Mouse (Mus musculus) adrenal gland, adult 18-20 months (tissue): ENCODE measurements around the gene Rbbp5. TPM values are rescaled to one million over a fixed set of nuclear protein-coding genes. Genes with fewer than 3 reads are reported as not detected.

ENCODE experiments used
- DNase-seq, 2 experiments: peaks; one replicate each; pipeline ENCODE4 v3.0.0; 2021 to 2022; ENCODE audit warnings: low spot score in 2 of 2
- total RNA-seq, 2 experiments: library from RNA; stranded (reverse); gene quantifications; 1 replicate in 1 of 2; 2 replicates in 1 of 2; pipeline ENCODE4 v1.2.3; 2021

The Rbbp5 gene
- total RNA-seq, 2 experiments from 2014 or later = 34.6 to 37.8 TPM

- no peak for DNase-seq
Measured at GRCm38 (mm10) chr1:132537736-132538135, 60.6 kb downstream of the Rbbp5 start.

- no peak for DNase-seq
Measured at GRCm38 (mm10) chr1:132540701-132541100, 63.5 kb downstream of the Rbbp5 start.

DNA sequence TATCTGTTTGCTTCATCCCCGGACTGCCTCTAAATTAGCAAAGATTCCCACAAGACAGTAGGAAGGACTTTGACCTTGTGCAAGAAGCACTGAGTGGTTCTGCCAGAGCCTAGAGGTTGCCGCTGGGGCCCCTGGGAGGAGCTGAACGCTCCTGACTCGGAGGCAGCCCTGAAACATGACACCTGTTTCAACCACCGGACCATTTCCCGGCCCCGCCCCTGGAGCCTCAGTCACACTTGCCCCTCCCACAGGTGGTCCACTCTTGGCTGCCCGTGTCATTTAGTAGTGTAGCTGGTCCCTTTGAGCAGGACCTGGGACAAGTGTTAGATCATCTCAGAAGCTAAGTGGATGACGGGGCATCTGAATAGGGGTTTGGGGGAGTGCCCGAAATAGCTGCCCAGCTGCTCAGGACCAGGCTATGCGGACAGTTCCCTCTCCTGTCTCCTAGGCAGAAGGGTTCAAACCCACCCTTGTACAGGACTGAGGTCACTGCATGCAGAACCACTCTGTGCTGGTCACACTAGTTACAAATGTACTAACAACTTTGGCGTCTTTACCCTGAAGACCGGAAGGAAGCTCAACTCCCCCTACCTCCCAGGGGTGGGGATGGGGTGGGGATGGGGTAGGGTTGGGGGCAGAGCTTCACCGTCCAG lies 64.1 kb downstream of the Rbbp5 start:
- no peak for DNase-seq

GRCm38 (mm10) chr1:132541824-132542599 lies 64.8 kb downstream of the Rbbp5 start:
- DNase-seq = no peak

GRCm38 (mm10) chr1:132542762-132543306 lies 65.7 kb downstream of the Rbbp5 start, which contains the start of gene Cntn2:
TSS of gene Cntn2 (minus strand) at chr1:132543256.
- no peak for DNase-seq

DNA sequence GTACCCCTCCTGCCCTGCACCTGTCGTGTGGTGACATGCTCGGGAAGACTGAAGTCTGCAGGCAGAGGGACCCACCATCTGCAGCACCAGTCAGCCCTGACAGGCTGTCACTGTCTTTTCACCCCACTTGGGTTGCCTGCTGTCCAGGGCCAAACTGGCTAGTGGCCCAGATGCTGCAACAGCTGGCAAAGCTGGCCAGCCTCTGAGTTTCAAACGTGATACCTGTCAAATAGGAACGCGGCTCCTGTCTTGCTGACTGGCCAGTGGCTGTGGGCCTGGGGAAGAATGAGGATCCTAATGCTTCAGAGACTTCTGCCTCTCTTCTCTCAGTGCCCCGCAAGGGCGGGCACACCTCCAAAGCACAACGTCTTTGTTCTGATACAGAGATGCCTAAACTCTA lies 66.6 kb downstream of the Rbbp5 start:
- no peak for DNase-seq

Other genes with a start within 250 kb of the Rbbp5 start
- not detected for gene Gm10188, start 247.6 kb upstream of the Rbbp5 start, total RNA-seq
- gene Klhdc8a, start 178.7 kb upstream of the Rbbp5 start, total RNA-seq = 100 to 1,000 TPM; 114 to 144 TPM
- 1 to 10 TPM; 4.6 to 6.9 TPM for gene Nuak2, start 161.2 kb upstream of the Rbbp5 start, total RNA-seq
- gene Tmcc2, start 86.1 kb upstream of the Rbbp5 start, total RNA-seq = 10 to 100 TPM in 1 of 2 experiments, 1 to 10 TPM in 1; 8.5 to 10.5 TPM
- 10 to 100 TPM; 22.4 to 24.3 TPM for gene Dstyk, start 59.8 kb upstream of the Rbbp5 start, total RNA-seq
- 1 to 10 TPM; 3.3 to 4.0 TPM for gene Tmem81, start 28.9 kb downstream of the Rbbp5 start, total RNA-seq
- not detected for gene Cntn2, start 65.9 kb downstream of the Rbbp5 start, total RNA-seq